Mouse (Mus musculus): ENCODE results near the gene Calhm2. TPM values are rescaled to one million over a fixed set of nuclear protein-coding genes. Genes with fewer than 3 reads are reported as not detected.

Calhm2 gene
- polyA plus RNA-seq, 1 experiment from 2014 or later: 0.69 TPM

DNA sequence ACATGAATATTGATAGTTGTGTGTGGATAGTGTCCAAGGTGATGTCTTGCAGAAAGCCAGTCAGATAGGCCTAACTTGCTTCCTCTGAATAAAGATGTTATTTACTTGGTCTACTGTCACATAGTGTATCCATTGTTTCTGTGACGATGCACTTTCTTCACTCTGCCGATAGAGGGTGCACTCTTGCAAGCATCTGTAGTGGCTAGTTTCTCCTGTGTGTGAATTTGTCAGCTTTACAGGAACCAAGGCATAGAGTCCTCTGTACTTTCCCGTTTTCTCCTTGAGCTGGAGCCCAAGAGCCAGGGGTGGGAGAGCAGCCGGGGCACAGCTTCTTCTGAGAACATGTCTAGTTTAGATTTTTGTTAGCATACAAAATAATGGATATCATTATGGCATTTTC is 17.0 kb downstream of the Calhm2 start:
- 43% methylated on average over 4 of the region's 4 CpGs for WGBS
- Histone ChIP-seq H3K27me3 (ENCODE audit: control insufficient read depth, insufficient read depth, low read length) (no peaks in the 10 kb centered on the region), H3K4me1 (ENCODE audit: control insufficient read depth, insufficient read depth, low read length) (no peaks in the 10 kb centered on the region), H3K9me3 (ENCODE audit: control insufficient read depth, low read length) (no peaks in the 10 kb centered on the region), H3K27ac (ENCODE audit: low read depth, low read length) (no peak overlapping the region), H3K4me2 (ENCODE audit: low read depth) (no peak overlapping the region), H3K9ac (ENCODE audit: low read length) (no peak overlapping the region), H3K36me3 (ENCODE audit: control insufficient read depth, insufficient read depth, low read length) (peaks cover 13% of the 10 kb centered on the region), H3K4me3 (ENCODE audit: low read depth, low read length) (no peak overlapping the region)
- ATAC-seq (ENCODE audit: insufficient read depth, low FRiP score, low TSS enrichment) (no peak), DNase-seq (ENCODE audit: low spot score) (no peak)

DNA sequence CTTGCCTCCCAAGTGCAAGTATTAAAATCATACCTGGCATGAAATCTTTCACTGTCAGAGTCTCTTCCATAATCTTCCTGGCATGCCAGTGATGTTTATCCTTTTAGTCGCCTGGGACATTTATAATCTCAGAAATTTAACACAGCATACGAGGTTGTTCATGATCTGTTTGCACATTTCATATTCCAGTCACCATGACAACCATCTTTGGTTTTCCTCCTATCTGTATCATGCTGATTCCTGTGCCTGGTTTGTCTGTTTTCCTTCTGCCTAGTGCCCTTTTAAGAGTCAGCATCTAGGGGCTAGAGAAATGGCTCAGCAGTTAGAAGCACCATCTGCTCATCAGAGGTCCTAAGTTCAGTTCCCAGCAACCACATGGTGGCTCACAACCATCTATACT is 19.5 kb downstream of the Calhm2 start:
- DNase-seq (ENCODE audit: low spot score): no peak
- 93% methylated on average over 2 of the region's 2 CpGs for WGBS
- H3K4me2 ChIP-seq (ENCODE audit: low read depth): no peak overlapping the region
- no peak overlapping the region for H3K27ac ChIP-seq (ENCODE audit: low read depth, low read length)
- H3K4me3 ChIP-seq (ENCODE audit: low read depth, low read length): no peak overlapping the region
- peaks cover 8% of the 10 kb centered on the region for H3K36me3 ChIP-seq (ENCODE audit: control insufficient read depth, insufficient read depth, low read length)
- H3K9ac ChIP-seq (ENCODE audit: low read length): no peak overlapping the region
- no peaks in the 10 kb centered on the region for H3K4me1 ChIP-seq (ENCODE audit: control insufficient read depth, insufficient read depth, low read length)
- H3K9me3 ChIP-seq (ENCODE audit: control insufficient read depth, low read length): no peaks in the 10 kb centered on the region
- no peaks in the 10 kb centered on the region for H3K27me3 ChIP-seq (ENCODE audit: control insufficient read depth, insufficient read depth, low read length)
- no peak for ATAC-seq (ENCODE audit: insufficient read depth, low FRiP score, low TSS enrichment)

GRCm38 (mm10) chr19:47104641-47105271 is 33.3 kb downstream of the Calhm2 start:
- peaks cover 24% of the 10 kb centered on the region for H3K36me3 ChIP-seq (ENCODE audit: control insufficient read depth, insufficient read depth, low read length)
- no peaks in the 10 kb centered on the region for H3K4me1 ChIP-seq (ENCODE audit: control insufficient read depth, insufficient read depth, low read length)
- H3K4me2 ChIP-seq (ENCODE audit: low read depth): no peak overlapping the region
- no peaks in the 10 kb centered on the region for H3K27me3 ChIP-seq (ENCODE audit: control insufficient read depth, insufficient read depth, low read length)
- H3K27ac ChIP-seq (ENCODE audit: low read depth, low read length): no peak overlapping the region
- DNase-seq (ENCODE audit: low spot score) (no peak), ATAC-seq (ENCODE audit: insufficient read depth, low FRiP score, low TSS enrichment) (no peak)
- no peak overlapping the region for H3K4me3 ChIP-seq (ENCODE audit: low read depth, low read length)
- H3K9me3 ChIP-seq (ENCODE audit: control insufficient read depth, low read length): no peaks in the 10 kb centered on the region
- no peak overlapping the region for H3K9ac ChIP-seq (ENCODE audit: low read length)
- WGBS: 96% methylated on average over 9 of the region's 9 CpGs

DNA sequence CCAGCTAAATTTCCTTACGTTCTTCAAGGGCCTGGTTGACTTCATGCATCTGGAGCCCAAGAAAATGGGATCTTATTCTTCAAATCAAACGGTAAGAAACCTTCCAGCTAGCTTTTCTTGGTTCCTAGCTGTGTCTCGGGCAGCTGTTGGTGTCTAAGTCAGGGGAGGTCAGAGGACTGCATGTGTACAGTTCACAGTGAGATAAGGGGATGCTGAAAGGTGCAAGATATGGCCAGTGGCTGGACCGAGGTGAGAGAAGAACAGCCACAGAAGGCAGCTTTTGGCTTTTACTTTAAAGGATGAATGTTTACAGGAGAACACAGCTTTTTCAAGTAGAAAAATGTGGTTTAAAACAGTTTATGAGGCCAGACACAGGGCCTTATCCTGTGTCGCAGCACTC is 37.0 kb downstream of the Calhm2 start:
- H3K27me3 ChIP-seq (ENCODE audit: control insufficient read depth, insufficient read depth, low read length): no peaks in the 10 kb centered on the region
- peaks cover 28% of the 10 kb centered on the region for H3K36me3 ChIP-seq (ENCODE audit: control insufficient read depth, insufficient read depth, low read length)
- DNase-seq (ENCODE audit: low spot score) (no peak), ATAC-seq (ENCODE audit: insufficient read depth, low FRiP score, low TSS enrichment) (no peak)
- H3K4me2 ChIP-seq (ENCODE audit: low read depth): no peak overlapping the region
- no peaks in the 10 kb centered on the region for H3K9me3 ChIP-seq (ENCODE audit: control insufficient read depth, low read length)
- H3K4me1 ChIP-seq (ENCODE audit: control insufficient read depth, insufficient read depth, low read length): no peaks in the 10 kb centered on the region
- H3K9ac ChIP-seq (ENCODE audit: low read length): no peak overlapping the region
- no peak overlapping the region for H3K4me3 ChIP-seq (ENCODE audit: low read depth, low read length)
- WGBS: 95% methylated on average over 5 of the region's 5 CpGs
- no peak overlapping the region for H3K27ac ChIP-seq (ENCODE audit: low read depth, low read length)

DNA sequence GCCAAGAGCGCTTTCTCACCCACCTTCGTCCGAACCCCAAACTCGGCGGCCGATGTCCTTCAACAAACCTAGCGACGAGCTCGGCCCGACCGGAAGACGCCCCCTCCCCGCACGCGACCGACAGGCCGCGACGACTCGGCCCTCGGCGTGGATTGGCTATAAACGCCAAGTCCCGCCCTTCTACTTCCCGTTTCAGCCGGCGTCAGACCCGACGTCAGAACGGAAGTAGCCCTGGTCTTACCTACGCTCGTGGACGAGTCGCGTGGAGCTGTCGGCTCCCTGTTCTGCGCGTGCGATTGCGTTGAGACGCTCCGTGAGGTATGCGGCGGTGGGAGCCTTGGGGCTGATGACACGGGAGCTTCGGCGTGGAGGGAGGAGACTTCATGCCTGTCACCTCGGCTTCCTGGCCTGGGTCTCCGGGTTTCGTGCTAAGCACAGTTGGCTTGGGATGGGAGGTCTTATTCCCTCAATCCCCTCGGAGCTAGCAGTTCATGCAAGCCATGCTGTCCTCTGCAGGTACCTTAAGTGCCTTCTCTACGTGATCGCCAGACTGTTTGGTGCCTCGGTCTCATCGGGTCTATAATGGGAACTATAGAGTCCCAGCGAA is 47.4 kb downstream of the Calhm2 start, which contains the start of the genes Usmg5 and Pdcd11:
TSS of gene Usmg5 (minus strand) at position 98 of the 607 bp plus-strand sequence.
TSS of gene Pdcd11 (plus strand) at position 219 of the 607 bp plus-strand sequence.
- Histone ChIP-seq H3K4me2 (ENCODE audit: low read depth) (peak within 1 kb of the TSS; percentile 62), H3K9ac (ENCODE audit: low read length) (peak within 1 kb of the TSS; percentile 83), H3K27ac (ENCODE audit: low read depth, low read length) (no peak within 1 kb of the TSS), H3K36me3 (ENCODE audit: control insufficient read depth, insufficient read depth, low read length) (peaks cover 2% of the 10 kb centered on the region; the same call in 1 of the 2 replicates), H3K27me3 (ENCODE audit: control insufficient read depth, insufficient read depth, low read length) (no peaks in the 10 kb centered on the region), H3K4me1 (ENCODE audit: control insufficient read depth, insufficient read depth, low read length) (peaks cover 6% of the 10 kb centered on the region), H3K4me3 (ENCODE audit: low read depth, low read length) (peak within 1 kb of the TSS; percentile 76), H3K9me3 (ENCODE audit: control insufficient read depth, low read length) (no peaks in the 10 kb centered on the region)
- under 1% methylated on average over 56 of the region's 56 CpGs for WGBS
- peak; percentile 97 for DNase-seq (ENCODE audit: low spot score)
- peak; percentile 98 for ATAC-seq (ENCODE audit: insufficient read depth, low FRiP score, low TSS enrichment)

GRCm38 (mm10) chr19:47089718-47090525 is 48.2 kb downstream of the Calhm2 start:
- WGBS: 4% methylated on average over 36 of the region's 36 CpGs
- Histone ChIP-seq H3K4me2 (ENCODE audit: low read depth) (peak overlapping the region; percentile 48), H3K36me3 (ENCODE audit: control insufficient read depth, insufficient read depth, low read length) (peaks cover 2% of the 10 kb centered on the region; the same call in 1 of the 2 replicates), H3K4me3 (ENCODE audit: low read depth, low read length) (peak overlapping the region; percentile 76), H3K27me3 (ENCODE audit: control insufficient read depth, insufficient read depth, low read length) (no peaks in the 10 kb centered on the region), H3K27ac (ENCODE audit: low read depth, low read length) (no peak overlapping the region), H3K4me1 (ENCODE audit: control insufficient read depth, insufficient read depth, low read length) (peaks cover 6% of the 10 kb centered on the region), H3K9me3 (ENCODE audit: control insufficient read depth, low read length) (no peaks in the 10 kb centered on the region), H3K9ac (ENCODE audit: low read length) (peak overlapping the region; percentile 83)
- DNase-seq (ENCODE audit: low spot score) (no peak), ATAC-seq (ENCODE audit: insufficient read depth, low FRiP score, low TSS enrichment) (peak; percentile 67; the same call in 1 of the 2 replicates)

GRCm38 (mm10) chr19:47088226-47088625 is 49.9 kb downstream of the Calhm2 start:
- Histone ChIP-seq H3K27ac (ENCODE audit: low read depth, low read length) (no peak overlapping the region), H3K27me3 (ENCODE audit: control insufficient read depth, insufficient read depth, low read length) (no peaks in the 10 kb centered on the region), H3K9ac (ENCODE audit: low read length) (no peak overlapping the region), H3K9me3 (ENCODE audit: control insufficient read depth, low read length) (no peaks in the 10 kb centered on the region), H3K4me3 (ENCODE audit: low read depth, low read length) (no peak overlapping the region), H3K4me1 (ENCODE audit: control insufficient read depth, insufficient read depth, low read length) (peaks cover 6% of the 10 kb centered on the region), H3K36me3 (ENCODE audit: control insufficient read depth, insufficient read depth, low read length) (peaks cover 2% of the 10 kb centered on the region; the same call in 1 of the 2 replicates), H3K4me2 (ENCODE audit: low read depth) (no peak overlapping the region)
- WGBS: 89% methylated on average over 3 of the region's 3 CpGs
- DNase-seq (ENCODE audit: low spot score): no peak
- no peak for ATAC-seq (ENCODE audit: insufficient read depth, low FRiP score, low TSS enrichment)

DNA sequence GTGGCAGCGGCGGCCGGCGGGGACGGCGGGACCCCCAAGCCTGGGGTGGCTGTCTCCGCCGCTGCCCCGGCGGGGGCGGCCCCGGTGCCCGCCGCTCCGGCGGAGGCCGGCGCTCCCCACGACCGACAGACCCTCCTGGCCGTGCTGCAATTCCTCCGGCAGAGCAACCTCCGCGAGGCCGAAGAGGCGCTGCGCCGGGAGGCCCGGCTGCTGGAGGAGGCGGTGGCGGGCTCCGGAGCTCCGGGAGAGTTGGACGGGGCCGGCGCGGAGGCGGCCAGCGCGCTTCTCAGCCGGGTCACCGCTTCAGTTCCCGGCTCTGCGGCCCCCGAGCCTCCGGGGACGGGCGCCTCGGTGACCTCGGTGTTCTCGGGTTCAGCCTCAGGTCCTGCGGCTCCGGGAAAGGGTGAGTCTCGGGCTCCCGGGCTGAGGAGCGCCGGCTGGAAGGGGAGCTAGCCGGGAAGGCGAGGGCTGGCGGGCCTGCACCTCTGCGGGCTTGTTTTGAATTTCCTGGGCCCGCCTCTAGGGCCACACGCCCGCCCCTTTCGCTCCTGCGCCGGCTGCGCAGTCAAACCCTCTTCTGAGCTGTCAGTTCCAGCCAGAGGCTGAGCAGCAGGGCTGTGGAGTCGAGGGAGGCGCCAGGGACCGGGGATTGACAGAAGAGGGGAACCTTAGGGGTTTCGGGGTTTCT is 70.0 kb downstream of the Calhm2 start:
- peak overlapping the region; percentile 65 for H3K4me2 ChIP-seq (ENCODE audit: low read depth)
- DNase-seq (ENCODE audit: low spot score) (peak; percentile 87), ATAC-seq (ENCODE audit: insufficient read depth, low FRiP score, low TSS enrichment) (peak; percentile 86)
- peaks cover 6% of the 10 kb centered on the region; the same call in 1 of the 2 replicates for H3K4me1 ChIP-seq (ENCODE audit: control insufficient read depth, insufficient read depth, low read length)
- WGBS: 1% methylated on average over 36 of the region's 72 CpGs
- peak overlapping the region; percentile 75 for H3K27ac ChIP-seq (ENCODE audit: low read depth, low read length)
- H3K9me3 ChIP-seq (ENCODE audit: control insufficient read depth, low read length): no peaks in the 10 kb centered on the region
- H3K4me3 ChIP-seq (ENCODE audit: low read depth, low read length): peak overlapping the region; percentile 99
- H3K36me3 ChIP-seq (ENCODE audit: control insufficient read depth, insufficient read depth, low read length): no peaks in the 10 kb centered on the region; the same call in 1 of the 2 replicates
- peak overlapping the region; percentile 90 for H3K9ac ChIP-seq (ENCODE audit: low read length)
- H3K27me3 ChIP-seq (ENCODE audit: control insufficient read depth, insufficient read depth, low read length): no peaks in the 10 kb centered on the region
